Mouse (Mus musculus) cerebellum, postnatal 25 days (tissue): Measurements from ENCODE around the gene Hnrnph3.

Experiments used
- DNase-seq, 2 experiments: peaks; one replicate each; pipeline ENCODE4 v3.0.0; 2021; ENCODE audit warnings: mixed read lengths in 2 of 2

Hnrnph3 gene

GRCm38 (mm10) chr10:63028396-63028795 lies 4.4 kb upstream of the Hnrnph3 start:
- DNase-seq, result no peak

GRCm38 (mm10) chr10:63027376-63028161 lies 3.6 kb upstream of the Hnrnph3 start:
- no peak for DNase-seq

- DNase-seq, result no peak
Observed at GRCm38 (mm10) chr10:63026795-63027160, 2.8 kb upstream of the Hnrnph3 start.

- no peak for DNase-seq
Observed at GRCm38 (mm10) chr10:63026156-63026794, 2.3 kb upstream of the Hnrnph3 start.

GRCm38 (mm10) chr10:63025491-63026011 lies 1.5 kb upstream of the Hnrnph3 start:
- no peak for DNase-seq

GRCm38 (mm10) chr10:63025016-63025415 lies 999 bp upstream of the Hnrnph3 start:
- DNase-seq, result no peak

GRCm38 (mm10) chr10:63024580-63024910 lies 528 bp upstream of the Hnrnph3 start:
- DNase-seq, result peak in 1 of 2 experiments; percentile 81

GRCm38 (mm10) chr10:63023121-63023748 lies 782 bp downstream of the Hnrnph3 start:
- DNase-seq, result peak; percentile 80 to 81

GRCm38 (mm10) chr10:63022541-63023120 lies 1.4 kb downstream of the Hnrnph3 start:
- no peak for DNase-seq

GRCm38 (mm10) chr10:63021702-63022101 lies 2.3 kb downstream of the Hnrnph3 start:
- DNase-seq, result no peak

- no peak for DNase-seq
Observed at GRCm38 (mm10) chr10:63019304-63019703, 4.7 kb downstream of the Hnrnph3 start.

- no peak for DNase-seq
Observed at GRCm38 (mm10) chr10:63014168-63014567, 9.8 kb downstream of the Hnrnph3 start.

- DNase-seq, result no peak
Observed at GRCm38 (mm10) chr10:63013476-63013875, 10.5 kb downstream of the Hnrnph3 start.

- peak; percentile 62 to 75 for DNase-seq
Observed at GRCm38 (mm10) chr10:63011556-63011955, 12.5 kb downstream of the Hnrnph3 start.

- no peak for DNase-seq
Observed at GRCm38 (mm10) chr10:63010268-63010667, 13.7 kb downstream of the Hnrnph3 start.

GRCm38 (mm10) chr10:63008193-63008592 lies 15.8 kb downstream of the Hnrnph3 start:
- DNase-seq, result no peak

GRCm38 (mm10) chr10:63004556-63004955 lies 19.5 kb downstream of the Hnrnph3 start:
- no peak for DNase-seq

- DNase-seq, result no peak
Observed at GRCm38 (mm10) chr10:63003252-63003651, 20.8 kb downstream of the Hnrnph3 start.

- no peak for DNase-seq
Observed at GRCm38 (mm10) chr10:63000584-63000983, 23.4 kb downstream of the Hnrnph3 start.

GRCm38 (mm10) chr10:62993991-62994390 lies 30.0 kb downstream of the Hnrnph3 start:
- DNase-seq, result no peak

- no peak for DNase-seq
Observed at GRCm38 (mm10) chr10:62990636-62991035, 33.4 kb downstream of the Hnrnph3 start.

GRCm38 (mm10) chr10:62987341-62987740 lies 36.7 kb downstream of the Hnrnph3 start:
- DNase-seq, result peak; percentile 24 to 44

- peak in 1 of 2 experiments; percentile 63 for DNase-seq
Observed at GRCm38 (mm10) chr10:62984495-62984894, 39.5 kb downstream of the Hnrnph3 start.
